Mouse (Mus musculus) CH12.LX (cell line): Measurements from ENCODE around the gene Ppfibp2. TPM values are rescaled to one million over a fixed set of nuclear protein-coding genes. Genes with fewer than 3 reads are reported as not detected.

Experiments used
- DNase-seq: peaks from one replicate; pipeline ENCODE4 v3.0.0-alpha.2; 2013; ENCODE audit errors: extremely low read depth
- H3K27ac ChIP-seq: 2 replicates; pipeline ENCODE4 v1.5.1; 2012; ENCODE audit warnings: low read depth, mild to moderate bottlenecking, control low read depth, moderate library complexity; ENCODE audit not compliant: insufficient read depth
- H3K27me3 ChIP-seq: replicated peaks from 2 replicates; pipeline ENCODE3; 2012; ENCODE audit warnings: inconsistent platforms
- H3K36me3 ChIP-seq, 2 experiments: replicated peaks in 1 of 2; 2 replicates each; pipeline versions ENCODE3 to v1.6.1; 2012; ENCODE audit warnings: inconsistent platforms in 1 of 2, low read length in 1 of 2, mild to moderate bottlenecking in 1 of 2, mixed read lengths in 1 of 2, moderate library complexity in 1 of 2; ENCODE audit not compliant: control insufficient read depth in 1 of 2, insufficient read depth in 1 of 2
- H3K4me1 ChIP-seq, 2 experiments: 2 replicates each; pipeline ENCODE4 v1.6.1; 2012; ENCODE audit warnings: inconsistent platforms in 1 of 2, moderate library complexity in 1 of 2; ENCODE audit not compliant: insufficient read depth in 2 of 2, control insufficient read depth in 1 of 2
- H3K4me2 ChIP-seq: 2 replicates; pipeline ENCODE4 v1.6.1; 2012; ENCODE audit warnings: low read depth, mild to moderate bottlenecking, control low read depth; ENCODE audit not compliant: poor library complexity, insufficient read depth, severe bottlenecking
- H3K4me3 ChIP-seq, 3 experiments: fragments of 150-350 bp in 1 of 3; sonication (generic) in 1 of 3; replicated peaks in 1 of 3; 2 replicates each; pipeline versions ENCODE3 to v1.5.1; 2011 to 2012; ENCODE audit warnings: low read depth in 2 of 3, low read length in 2 of 3, mild to moderate bottlenecking in 2 of 3, moderate library complexity in 2 of 3, control low read depth in 1 of 3, improper control_type of control experiment in 1 of 3, inconsistent platforms in 1 of 3, mixed read lengths in 1 of 3; ENCODE audit not compliant: poor library complexity in 1 of 3
- H3K79me2 ChIP-seq: replicated peaks from 2 replicates; pipeline ENCODE4 v1.6.1; 2012; ENCODE audit warnings: mild to moderate bottlenecking, moderate library complexity; ENCODE audit not compliant: control insufficient read depth, poor library complexity, insufficient read depth, severe bottlenecking; ENCODE audit errors: extremely low read depth
- H3K9ac ChIP-seq: 2 replicates; pipeline ENCODE4 v1.6.1; 2012; ENCODE audit warnings: low read depth, mild to moderate bottlenecking, control low read depth, moderate library complexity; ENCODE audit not compliant: insufficient read depth
- H3K9me3 ChIP-seq: replicated peaks from 2 replicates; pipeline ENCODE3; 2012; ENCODE audit warnings: low read length, inconsistent platforms, mixed read lengths
- CHD1 ChIP-seq: IDR thresholded peaks from 2 replicates; pipeline ENCODE4 v1.6.1; 2012; ENCODE audit warnings: low read depth, low read length, improper control_type of control experiment, inconsistent platforms
- CHD2 ChIP-seq: IDR thresholded peaks from 2 replicates; pipeline ENCODE4 v1.6.1; 2011; ENCODE audit warnings: low read length, improper control_type of control experiment
- ELF1 ChIP-seq: IDR thresholded peaks from 2 replicates; pipeline ENCODE4 v1.6.1; 2014; ENCODE audit warnings: low read depth, mild to moderate bottlenecking, inconsistent platforms, low read length, improper control_type of control experiment
- EP300 ChIP-seq: IDR thresholded peaks from 2 replicates; pipeline ENCODE4 v1.6.1; 2011; ENCODE audit warnings: low read length, improper control_type of control experiment
- GABPA ChIP-seq: IDR thresholded peaks from 2 replicates; pipeline ENCODE4 v1.6.1; 2012; ENCODE audit warnings: low read depth, low read length, improper control_type of control experiment, inconsistent platforms; ENCODE audit not compliant: insufficient replicate concordance
- HCFC1 ChIP-seq: IDR thresholded peaks from 2 replicates; pipeline ENCODE4 v1.6.1; 2012; ENCODE audit warnings: low read depth, mild to moderate bottlenecking, inconsistent platforms, low read length, improper control_type of control experiment
- IRF4 ChIP-seq: IDR thresholded peaks from 2 replicates; pipeline ENCODE4 v1.6.1; 2014; ENCODE audit warnings: low read depth, mild to moderate bottlenecking, inconsistent platforms, low read length, improper control_type of control experiment
- JUN ChIP-seq: IDR thresholded peaks from 2 replicates; pipeline ENCODE4 v1.6.1; 2011; ENCODE audit warnings: low read depth, mild to moderate bottlenecking, low read length, improper control_type of control experiment, moderate library complexity; ENCODE audit not compliant: insufficient read depth
- MAZ ChIP-seq: IDR thresholded peaks from 2 replicates; pipeline ENCODE4 v1.6.1; 2012; ENCODE audit warnings: low read depth, mild to moderate bottlenecking, inconsistent platforms, low read length, improper control_type of control experiment, moderate library complexity
- MEF2A ChIP-seq: IDR thresholded peaks from 2 replicates; pipeline ENCODE4 v1.6.1; 2014; ENCODE audit warnings: low read depth, mild to moderate bottlenecking, inconsistent platforms, low read length, improper control_type of control experiment, borderline replicate concordance
- MYC ChIP-seq: IDR thresholded peaks from 2 replicates; pipeline ENCODE4 v1.6.1; 2011; ENCODE audit warnings: low read depth, mild to moderate bottlenecking, improper control_type of control experiment, low read length
- NELFE ChIP-seq: IDR thresholded peaks from 2 replicates; pipeline ENCODE4 v1.6.1; 2011; ENCODE audit warnings: low read depth, low read length, improper control_type of control experiment
- PAX5 ChIP-seq: IDR thresholded peaks from 2 replicates; pipeline ENCODE4 v1.6.1; 2012; ENCODE audit warnings: low read length, inconsistent platforms, mixed read lengths
- RAD21 ChIP-seq: IDR thresholded peaks from 2 replicates; pipeline ENCODE4 v1.6.1; 2011; ENCODE audit warnings: low read depth, mild to moderate bottlenecking, low read length, improper control_type of control experiment, moderate library complexity
- RCOR1 ChIP-seq: conservative IDR thresholded peaks from 2 replicates; pipeline ENCODE4 v1.6.1; 2012; ENCODE audit warnings: low read depth, mild to moderate bottlenecking, inconsistent platforms, low read length, improper control_type of control experiment
- SMC3 ChIP-seq: IDR thresholded peaks from 2 replicates; pipeline ENCODE4 v1.6.1; 2011; ENCODE audit warnings: low read depth, low read length, improper control_type of control experiment
- TCF12 ChIP-seq: IDR thresholded peaks from 2 replicates; pipeline ENCODE4 v1.6.1; 2014; ENCODE audit warnings: low read depth, mild to moderate bottlenecking, inconsistent platforms, low read length, improper control_type of control experiment
- UBTF ChIP-seq: IDR thresholded peaks from 2 replicates; pipeline ENCODE4 v1.6.1; 2012; ENCODE audit warnings: low read depth, mild to moderate bottlenecking, inconsistent platforms, low read length, improper control_type of control experiment, moderate library complexity
- ZC3H11A ChIP-seq: IDR thresholded peaks from 2 replicates; pipeline ENCODE4 v1.6.1; 2012; ENCODE audit warnings: low read depth, mild to moderate bottlenecking, inconsistent platforms, low read length, improper control_type of control experiment
- ZNF384 ChIP-seq: IDR thresholded peaks from 2 replicates; pipeline ENCODE4 v1.6.1; 2012; ENCODE audit warnings: low read depth, low read length, improper control_type of control experiment, inconsistent platforms
- dilution Hi-C: fragments of 300-500 bp; cut with MboI; formaldehyde crosslinking; loops from 2 replicates; pipeline ENCODE4 v1.14.3; 2020; ENCODE audit warnings: low sequenced_read_pairs; ENCODE audit not compliant: extremely low pct_unique_long_range_greater_than_20kb, extremely low pct_ligation_motif_present
- in situ Hi-C: fragments of 300-500 bp; cut with MboI; formaldehyde crosslinking; loops from 3 replicates; pipeline ENCODE4 v1.14.3; 2019; ENCODE audit warnings: low sequenced_read_pairs, low pct_ligation_motif_present, low pct_unique_long_range_greater_than_20kb, mixed read lengths
- polyA plus RNA-seq: library from polyadenylated mRNA; unstranded; fragments of >175 nt; gene quantifications from 2 replicates; pipeline ENCODE4 v1.2.1, GENCODE M21; 2012; ENCODE audit warnings: low read depth; ENCODE audit not compliant: insufficient read length
- total RNA-seq, 2 experiments: library from RNA; depleted of rRNA; stranded (reverse); fragments of 300-350 nt in 1 of 2; fragments of >200 nt in 1 of 2; gene quantifications; 2 replicates each; pipeline ENCODE4 v1.2.3; 2012 to 2014

Ppfibp2 gene
- total and polyA plus RNA-seq, 3 experiments, result 30.2 to 40.3 (median 40.2) TPM

DNA sequence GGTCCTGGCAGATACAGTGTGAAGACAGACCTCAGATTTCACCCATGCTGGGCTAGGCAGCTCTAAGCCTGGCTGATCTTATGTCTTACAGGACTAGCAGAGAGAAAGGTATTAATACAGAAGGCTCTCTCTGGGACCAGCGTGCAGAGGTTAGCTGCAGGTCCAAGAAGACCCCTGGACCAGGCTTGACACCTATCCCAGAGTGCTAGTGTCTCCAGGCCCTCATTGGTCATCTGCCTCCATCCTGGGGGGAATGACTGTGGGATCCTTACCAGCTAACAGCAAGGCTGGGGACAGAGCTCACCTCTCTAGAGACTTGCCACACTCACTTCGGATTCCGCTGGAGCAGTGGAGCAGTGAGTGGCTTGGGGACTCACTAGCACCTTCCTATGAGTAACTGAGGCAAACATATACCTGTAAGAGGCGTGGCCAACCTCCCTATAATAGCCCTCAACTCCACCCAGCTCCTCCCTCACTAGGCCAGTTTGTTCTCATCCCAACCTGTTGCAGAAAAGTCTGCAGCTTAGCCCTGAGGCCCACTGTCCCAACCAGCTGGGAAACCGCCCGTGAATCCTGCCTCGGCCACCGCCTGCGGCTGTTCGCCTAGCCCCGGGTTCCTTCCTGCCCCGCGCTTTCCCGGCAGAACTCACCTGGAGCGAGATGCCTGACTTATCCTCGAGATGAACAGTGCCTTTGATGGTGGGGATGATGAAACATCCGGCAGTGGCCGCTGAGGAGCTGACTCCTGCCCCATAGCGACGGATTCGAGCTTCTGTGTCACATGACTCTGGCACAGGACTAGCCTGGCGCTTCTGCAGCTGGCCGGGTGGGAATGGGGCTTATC, 162.5 kb downstream of the Ppfibp2 start, which contains the start of gene Cyb5r2:
Cyb5r2 (minus strand) TSS at position 725 of the 844 bp plus-strand sequence.
- H3K27me3 ChIP-seq, result no peaks in the 10 kb centered on the region
- in situ Hi-C loops, result loop anchor here (25.0 kb wide), 1 partner anchor 545 kb away; the partner anchor contains the start of gene Rbmxl2
- no peak within 1 kb of the TSS for H3K4me2 ChIP-seq
- dilution Hi-C loops, result no loop called here
- DNase-seq, result no peak
- no peak within 1 kb of the TSS for H3K4me3 ChIP-seq
- H3K36me3 ChIP-seq, result no peaks in the 10 kb centered on the region
- H3K27ac ChIP-seq, result no peak within 1 kb of the TSS
- no peaks in the 10 kb centered on the region for H3K9me3 ChIP-seq
- H3K4me1 ChIP-seq, result no peaks in the 10 kb centered on the region
- no peaks in the 10 kb centered on the region for H3K79me2 ChIP-seq
- H3K9ac ChIP-seq, result no peak within 1 kb of the TSS
- no peak for TF ChIP-seq EP300
- TF ChIP-seq MAZ, result no peak
- no peak for TF ChIP-seq CHD1
- no peak for TF ChIP-seq RCOR1
- TF ChIP-seq JUN, result no peak
- no peak for TF ChIP-seq CHD2
- TF ChIP-seq ELF1, result no peak
- no peak for TF ChIP-seq HCFC1
- TF ChIP-seq MEF2A, result no peak
- TF ChIP-seq ZC3H11A, result no peak
- TF ChIP-seq UBTF, result no peak

DNA sequence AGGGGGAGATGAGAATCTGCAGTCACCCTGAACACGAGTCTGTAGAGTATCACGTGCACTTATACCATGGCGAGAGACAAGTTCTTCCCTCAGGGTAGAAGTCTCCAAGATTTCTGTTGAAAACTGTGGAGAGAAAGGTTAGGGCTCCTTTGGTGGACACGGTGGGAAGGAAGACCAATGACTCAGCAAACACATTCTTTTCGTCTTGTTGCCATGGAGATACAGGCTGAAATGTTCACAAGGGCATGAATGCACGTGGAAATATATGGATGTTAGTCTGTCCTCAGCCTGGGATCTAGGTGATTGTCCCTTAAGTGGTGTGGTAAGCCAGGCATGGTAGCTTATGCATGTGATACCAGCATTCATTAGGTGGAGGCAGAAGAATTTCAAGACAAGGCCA, 175.8 kb downstream of the Ppfibp2 start:
- Histone ChIP-seq H3K4me1 (no peaks in the 10 kb centered on the region), H3K4me3 (no peak overlapping the region), H3K79me2 (no peaks in the 10 kb centered on the region), H3K27ac (no peak overlapping the region), H3K36me3 (no peaks in the 10 kb centered on the region), H3K9me3 (no peaks in the 10 kb centered on the region), H3K9ac (no peak overlapping the region), H3K4me2 (no peak overlapping the region), H3K27me3 (no peaks in the 10 kb centered on the region)
- TF ChIP-seq TCF12, result no peak
- no peak for TF ChIP-seq RCOR1
- TF ChIP-seq MAZ, result no peak
- TF ChIP-seq RAD21, result no peak
- no peak for TF ChIP-seq PAX5
- no peak for TF ChIP-seq MYC
- no peak for TF ChIP-seq SMC3
- no peak for TF ChIP-seq GABPA
- TF ChIP-seq ZNF384, result no peak
- TF ChIP-seq NELFE, result no peak
- TF ChIP-seq IRF4, result no peak
- in situ Hi-C loops, result loop anchor here (25.0 kb wide), 1 partner anchor 559 kb away; the partner anchor contains the start of gene Rbmxl2
- no peak for DNase-seq
- dilution Hi-C loops, result no loop called here
